Mouse (Mus musculus) duodenum, adult 2 months (tissue): Measurements from ENCODE around the gene Nkg7. TPM values are rescaled to one million over a fixed set of nuclear protein-coding genes. Genes with fewer than 3 reads are reported as not detected.

Experiments used
- polyA plus RNA-seq: library from polyadenylated mRNA; depleted of rRNA; stranded (reverse); fragments of >200 nt; gene quantifications from 2 replicates; pipeline ENCODE4 v1.2.3, GENCODE M21; 2012; ENCODE audit warnings: low replicate concordance; rRNA removed

Nkg7 gene
- polyA plus RNA-seq: 7.4 and 37.4 TPM in 2 replicates

GRCm38 (mm10) chr7:43436341-43437255 lies at the start of gene Nkg7:
Gene Nkg7, plus strand, starts transcription at chr7:43437073.

GRCm38 (mm10) chr7:43408131-43408553 lies 28.7 kb upstream of the Nkg7 start, which contains the start of gene Siglecg:
Gene Siglecg, plus strand, starts transcription at chr7:43408204.

DNA sequence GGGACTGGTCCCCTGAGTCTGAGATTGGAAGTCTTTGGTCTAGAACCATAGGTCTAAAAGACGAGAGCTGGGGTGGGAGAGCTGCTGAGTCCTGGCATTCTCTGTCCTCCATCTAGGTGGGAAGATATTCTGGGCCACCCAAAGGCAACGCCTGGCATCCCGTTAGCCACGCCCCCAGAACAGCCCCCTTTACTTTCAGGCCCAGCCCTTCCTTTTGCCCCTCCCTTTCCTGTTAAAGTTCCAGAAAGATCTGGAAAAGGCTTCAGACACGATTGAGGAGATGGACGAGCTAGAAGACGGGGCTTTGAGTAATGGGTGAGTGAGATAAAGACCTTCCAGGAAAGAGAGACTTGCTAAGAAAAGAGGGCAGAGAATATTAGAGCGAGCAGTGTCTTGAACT lies 9.5 kb upstream of the Nkg7 start, which contains the start of gene Lim2:
TSS of gene Lim2 (plus strand) at position 265 of the 400 bp plus-strand sequence.

GRCm38 (mm10) chr7:43440482-43440881 lies 3.6 kb downstream of the Nkg7 start, which contains the start of gene Cldnd2:
Gene Cldnd2, plus strand, starts transcription at chr7:43440782.

GRCm38 (mm10) chr7:43443917-43444293 lies 7.0 kb downstream of the Nkg7 start, which contains the start of the genes Etfb and Gm45233:
Gene Etfb, plus strand, starts transcription at chr7:43444083.
Gene Gm45233, plus strand, starts transcription at chr7:43444128.

DNA sequence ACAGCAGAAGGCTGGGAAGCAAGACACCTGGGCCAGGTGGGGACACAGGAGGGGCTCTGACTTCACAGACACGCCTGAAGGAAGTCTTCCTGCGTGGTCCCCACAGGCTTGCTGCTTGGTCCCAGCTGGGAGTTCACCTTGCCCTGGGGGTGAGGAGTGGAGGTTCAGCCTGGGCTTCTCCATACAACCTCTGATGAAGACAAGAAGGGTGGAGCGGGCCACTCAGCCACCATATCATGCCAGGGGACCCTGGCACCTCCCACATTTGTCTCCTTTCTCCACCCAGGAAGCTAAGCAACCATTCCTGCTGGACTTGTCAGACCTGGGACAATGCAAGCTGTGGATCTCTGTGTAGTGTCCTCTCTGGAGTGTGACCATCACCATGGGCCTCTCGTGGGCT lies 26.0 kb downstream of the Nkg7 start, which contains the start of gene Vsig10l:
TSS of gene Vsig10l (plus strand) at position 301 of the 400 bp plus-strand sequence.

Other genes starting within 250 kb of the Nkg7 start
- 0.32 and 0.33 TPM in 2 replicates for gene Zfp715, start 123.8 kb upstream of the Nkg7 start, polyA plus RNA-seq
- 2.5 and 2.7 TPM in 2 replicates for gene Siglecf, start 85.7 kb upstream of the Nkg7 start, polyA plus RNA-seq
- 1.4 and 6.1 TPM in 2 replicates for gene Siglecg, start 28.9 kb upstream of the Nkg7 start, polyA plus RNA-seq
- not detected in 2 replicates for gene Lim2, start 9.4 kb upstream of the Nkg7 start, polyA plus RNA-seq
- gene Cldnd2, start 3.7 kb downstream of the Nkg7 start, polyA plus RNA-seq: not detected in 2 replicates
- 33.2 and 35.1 TPM in 2 replicates for gene Etfb, start 7.0 kb downstream of the Nkg7 start, polyA plus RNA-seq
- gene Gm45233, start 7.1 kb downstream of the Nkg7 start, polyA plus RNA-seq: 0.16 TPM in 1 of 2 replicates, not detected in the other
- gene Vsig10l, start 26.1 kb downstream of the Nkg7 start, polyA plus RNA-seq: 2.7 and 3.0 TPM in 2 replicates
- 1.6 and 1.9 TPM in 2 replicates for gene Iglon5, start 53.0 kb downstream of the Nkg7 start, polyA plus RNA-seq
- gene 4931406B18Rik, start 68.9 kb downstream of the Nkg7 start, polyA plus RNA-seq: not detected in 2 replicates
- gene Cd33, start 107.4 kb downstream of the Nkg7 start, polyA plus RNA-seq: 1.4 and 3.5 TPM in 2 replicates
- 0.15 TPM in 2 replicates for gene Zfp658, start 125.2 kb downstream of the Nkg7 start, polyA plus RNA-seq
- gene Zfp719, start 142.5 kb downstream of the Nkg7 start, polyA plus RNA-seq: 0.14 and 0.43 TPM in 2 replicates
- gene Zfp819, start 170.1 kb downstream of the Nkg7 start, polyA plus RNA-seq: 0.22 TPM in 1 of 2 replicates, not detected in the other
- gene Ceacam18, start 197.6 kb downstream of the Nkg7 start, polyA plus RNA-seq: 46.9 and 47.2 TPM in 2 replicates
- gene Siglece, start 223.1 kb downstream of the Nkg7 start, polyA plus RNA-seq: 2.9 and 5.0 TPM in 2 replicates
- gene Ctu1, start 234.9 kb downstream of the Nkg7 start, polyA plus RNA-seq: 7.8 and 10.7 TPM in 2 replicates